Mouse (Mus musculus) MN1 (cell line): ENCODE data around the gene Gnb5.

Source experiments
- DNase-seq: peaks from one replicate; pipeline ENCODE4 v3.0.0-alpha.2; 2016; ENCODE audit warnings: low spot score

The Gnb5 gene

GRCm38 (mm10) chr9:75306126-75306898, at the start of gene Gnb5:
Gene Gnb5, plus strand, starts transcription at chr9:75306288.
- DNase-seq = no peak

DNA sequence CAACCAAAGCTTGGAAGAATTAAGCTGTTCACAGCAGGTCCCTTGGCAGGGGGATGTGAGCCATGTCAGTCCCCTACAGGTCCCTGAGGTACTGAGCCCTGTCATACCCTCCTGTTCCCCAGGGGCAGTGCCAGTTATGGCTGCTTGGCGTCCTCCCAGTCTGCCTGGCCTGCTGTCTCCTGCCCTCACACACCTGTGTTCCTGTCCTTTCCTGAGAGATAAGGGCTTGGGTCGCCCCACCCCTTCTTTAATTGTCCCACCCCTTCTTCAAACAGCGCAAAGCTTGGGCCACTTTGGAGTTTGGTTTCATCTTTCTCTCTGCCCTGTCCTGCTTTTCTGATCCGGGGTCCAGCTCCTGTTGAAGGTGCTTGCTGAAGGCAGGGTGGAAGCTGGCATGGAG, 47.3 kb upstream of the Gnb5 start:
- DNase-seq = no peak

GRCm38 (mm10) chr9:75259656-75260055, 46.4 kb upstream of the Gnb5 start:
- DNase-seq = no peak

GRCm38 (mm10) chr9:75261332-75261872, 44.7 kb upstream of the Gnb5 start:
- peak; percentile 35 for DNase-seq

DNA sequence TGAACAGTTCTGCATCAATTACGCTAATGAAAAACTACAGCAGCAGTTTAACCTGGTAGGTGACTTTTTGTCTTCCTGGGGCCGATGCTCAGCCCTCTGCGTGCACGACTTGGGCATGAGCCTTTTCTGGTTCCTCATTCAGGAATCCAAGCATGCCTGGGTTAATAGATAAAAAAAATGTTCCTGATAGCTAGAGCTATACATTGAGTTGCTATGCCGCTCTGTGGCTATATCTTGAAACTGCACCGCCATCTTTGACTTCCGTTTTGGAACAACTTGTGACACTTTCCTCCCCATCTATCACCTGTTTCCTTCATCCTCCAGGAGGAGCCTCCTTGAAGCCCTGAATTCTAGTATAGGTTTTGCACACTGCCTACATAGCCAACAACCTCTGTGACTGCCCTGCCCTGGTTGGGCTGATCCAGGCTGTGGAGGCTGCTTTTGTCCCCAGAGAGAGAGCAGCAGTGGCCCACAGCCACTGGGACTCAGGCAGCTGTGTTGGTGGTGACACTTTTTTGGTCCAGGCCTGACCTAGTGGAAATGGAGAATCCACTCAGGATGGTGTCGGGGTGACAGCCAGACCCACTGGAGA, 43.8 kb upstream of the Gnb5 start:
- no peak for DNase-seq

- DNase-seq = peak; percentile 58
These were observed 41.9 kb upstream of the Gnb5 start for GRCm38 (mm10) chr9:75264008-75264718.

DNA sequence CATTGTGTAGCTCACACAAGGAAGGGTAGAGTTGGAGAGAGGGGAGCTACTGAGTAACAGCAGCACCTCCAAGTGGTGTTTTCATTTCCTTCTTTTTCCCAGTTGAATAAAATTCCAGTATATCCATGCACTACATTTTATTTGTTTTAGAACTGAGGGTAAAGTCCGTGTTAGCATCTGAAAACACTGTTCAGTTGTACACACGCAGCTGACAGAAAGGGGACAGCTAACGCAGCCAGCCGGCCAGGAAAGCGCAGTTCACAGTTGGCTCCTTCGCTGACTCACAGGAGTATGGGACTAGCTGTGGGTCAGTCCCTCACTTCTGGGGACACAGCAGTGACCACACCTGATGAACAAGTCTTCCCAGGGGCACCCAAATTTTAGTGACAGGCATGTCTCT, 38.9 kb upstream of the Gnb5 start:
- DNase-seq = no peak

DNA sequence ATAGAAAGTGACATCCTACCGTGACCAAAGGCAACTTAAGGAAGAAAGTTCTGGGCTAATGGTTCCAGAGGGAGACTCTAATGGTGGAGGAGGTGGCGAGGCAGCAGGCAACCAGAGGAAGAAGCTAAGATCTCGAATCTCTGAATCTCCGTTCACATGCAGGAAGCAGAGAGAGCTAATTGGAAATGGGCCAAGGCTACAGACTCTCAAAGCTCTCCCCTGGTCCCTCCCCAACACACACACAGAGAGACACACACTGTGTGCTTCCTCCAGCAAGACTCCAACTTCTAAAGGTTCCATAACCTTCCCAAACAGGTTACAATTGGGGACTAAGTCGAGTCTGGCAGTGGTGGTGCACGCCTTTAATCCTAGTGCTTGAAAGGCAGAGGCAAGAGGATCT, 35.7 kb upstream of the Gnb5 start:
- DNase-seq = no peak

DNA sequence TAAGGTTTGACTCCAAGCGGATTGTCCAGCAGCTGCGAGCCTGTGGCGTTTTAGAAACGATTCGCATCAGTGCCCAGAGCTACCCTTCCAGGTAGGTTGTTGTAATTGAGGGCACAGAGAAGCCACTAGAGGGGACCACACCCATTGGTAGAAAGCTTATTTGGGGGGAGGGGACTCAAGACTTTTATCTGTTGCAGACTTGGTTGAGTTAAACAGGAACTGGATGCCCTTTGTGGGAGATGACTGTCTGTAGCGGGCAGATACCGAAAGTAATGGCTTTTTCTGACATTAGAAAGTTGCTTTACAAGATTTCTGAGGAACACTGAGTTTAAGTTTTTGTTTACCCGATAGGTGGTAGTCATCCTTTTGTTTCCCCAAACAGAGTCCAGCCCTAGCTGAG, 34.5 kb upstream of the Gnb5 start:
- no peak for DNase-seq

DNA sequence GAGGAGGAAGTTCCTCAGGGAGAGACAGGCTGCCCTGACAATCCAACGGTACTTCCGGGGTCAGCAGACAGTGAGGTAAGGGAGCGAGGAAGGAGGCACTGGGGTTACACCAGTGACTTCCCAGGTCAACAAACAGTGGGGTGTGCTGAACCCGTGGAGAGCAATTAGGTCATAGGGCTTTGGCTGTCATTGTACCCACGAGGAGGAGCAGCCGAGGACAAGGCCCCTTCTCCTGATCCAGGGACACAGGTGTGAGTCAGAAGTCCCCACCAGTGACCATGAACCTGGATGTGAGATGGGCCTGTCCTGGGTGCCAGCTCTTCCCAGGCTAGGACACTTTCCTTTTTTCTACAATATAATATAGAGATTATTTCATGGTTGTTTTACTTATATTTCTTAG, 32.4 kb upstream of the Gnb5 start:
- no peak for DNase-seq

DNA sequence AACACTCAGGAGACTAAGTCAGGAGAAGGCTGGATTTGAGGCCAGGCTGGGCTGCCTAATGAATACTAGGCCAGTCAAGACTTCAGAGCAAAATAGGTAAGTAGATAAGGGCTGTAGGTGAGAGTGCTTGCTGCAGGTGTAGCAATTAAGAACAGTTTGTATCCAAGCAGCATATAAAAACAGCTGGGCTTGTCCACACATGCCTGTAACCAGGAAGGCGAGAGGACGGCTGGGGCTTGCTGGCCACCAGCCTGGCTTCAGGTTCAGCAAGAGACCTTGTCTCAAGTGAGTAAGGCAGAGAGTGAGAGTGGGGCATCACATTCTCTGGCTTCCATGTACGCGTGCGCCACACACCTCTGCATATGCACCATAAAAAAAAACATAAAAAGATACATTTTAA, 31.6 kb upstream of the Gnb5 start:
- no peak for DNase-seq

GRCm38 (mm10) chr9:75275051-75275450, 31.0 kb upstream of the Gnb5 start:
- no peak for DNase-seq

DNA sequence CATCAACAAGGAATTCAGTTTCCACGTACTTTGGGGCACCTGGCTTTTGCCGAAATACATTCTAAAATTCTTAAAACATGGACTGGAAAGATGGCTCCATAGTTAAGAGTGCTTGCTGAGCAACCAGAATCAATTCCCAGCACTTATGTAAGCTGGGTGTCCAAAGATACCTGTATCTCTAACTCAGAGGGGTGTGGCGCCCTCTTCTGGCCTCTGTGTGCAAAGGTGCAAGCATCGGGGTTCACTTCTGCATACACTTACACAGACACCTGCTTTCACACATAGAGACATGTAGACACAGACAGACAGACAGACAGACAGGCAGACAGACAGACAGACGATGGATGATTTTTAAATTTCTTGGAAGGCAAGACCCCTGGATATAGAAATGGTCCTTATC, 25.3 kb upstream of the Gnb5 start:
- no peak for DNase-seq

DNA sequence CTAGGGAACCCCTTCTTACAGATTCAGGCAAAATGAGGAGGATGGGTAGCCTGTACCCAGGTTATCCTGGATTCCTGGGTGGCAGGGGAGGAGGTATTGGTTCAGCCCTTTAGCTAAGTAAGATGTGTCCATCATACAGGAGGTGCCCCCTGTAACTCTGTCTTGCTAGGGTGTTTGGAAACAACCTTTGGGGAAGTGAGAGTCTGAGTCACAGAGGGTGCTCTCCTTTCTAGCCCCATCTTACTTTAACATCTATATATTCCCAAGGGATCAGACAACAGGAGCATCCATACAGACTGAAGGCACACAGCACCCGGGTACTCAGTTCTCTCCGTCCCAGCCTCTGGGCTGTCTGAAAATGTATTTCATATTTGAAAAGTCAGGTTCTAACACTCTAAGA, 23.9 kb upstream of the Gnb5 start:
- DNase-seq = no peak

DNA sequence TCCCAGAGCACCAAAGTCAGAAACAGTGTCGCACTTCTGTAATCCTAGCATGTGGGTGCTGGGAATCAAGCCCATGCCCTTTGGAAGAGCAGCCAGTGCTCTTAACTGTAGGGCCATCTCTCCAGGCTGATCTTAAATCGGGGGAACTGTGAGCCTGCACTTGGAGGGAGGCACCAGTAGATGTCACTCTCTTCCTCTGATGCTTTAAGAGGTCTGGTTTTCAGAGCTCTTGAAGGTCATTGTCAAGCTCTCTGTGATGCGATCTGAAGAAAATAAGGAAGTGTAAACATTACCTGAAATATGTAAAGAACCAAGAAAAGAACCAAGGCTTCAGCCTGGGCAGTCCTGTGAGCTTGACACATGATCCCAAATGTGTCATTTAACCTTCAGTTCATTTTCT, 23.3 kb upstream of the Gnb5 start:
- DNase-seq = peak; percentile 87

DNA sequence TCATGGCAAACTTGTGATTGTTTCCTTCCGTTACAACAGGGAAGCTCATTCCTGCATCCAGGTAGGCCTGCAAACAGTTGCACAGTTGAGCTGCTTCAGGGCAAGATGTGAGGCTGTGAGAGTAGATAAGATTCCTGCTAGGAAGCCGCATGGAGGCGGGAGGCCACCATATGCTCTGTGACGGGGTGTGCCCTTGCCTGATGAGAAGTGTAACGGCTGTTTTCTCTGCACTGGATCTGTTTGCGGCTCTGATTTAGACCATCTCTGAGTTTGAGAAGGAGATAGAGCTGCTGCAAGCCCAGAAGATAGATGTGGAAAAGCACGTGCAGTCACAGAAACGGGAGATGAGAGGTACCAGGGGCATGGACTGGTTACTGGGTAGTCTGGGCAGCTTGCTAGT, 22.5 kb upstream of the Gnb5 start:
- no peak for DNase-seq

GRCm38 (mm10) chr9:75285363-75285762, 20.7 kb upstream of the Gnb5 start:
- no peak for DNase-seq

GRCm38 (mm10) chr9:75287636-75288035, 18.5 kb upstream of the Gnb5 start:
- DNase-seq = no peak

GRCm38 (mm10) chr9:75289545-75289944, 16.5 kb upstream of the Gnb5 start:
- DNase-seq = no peak

DNA sequence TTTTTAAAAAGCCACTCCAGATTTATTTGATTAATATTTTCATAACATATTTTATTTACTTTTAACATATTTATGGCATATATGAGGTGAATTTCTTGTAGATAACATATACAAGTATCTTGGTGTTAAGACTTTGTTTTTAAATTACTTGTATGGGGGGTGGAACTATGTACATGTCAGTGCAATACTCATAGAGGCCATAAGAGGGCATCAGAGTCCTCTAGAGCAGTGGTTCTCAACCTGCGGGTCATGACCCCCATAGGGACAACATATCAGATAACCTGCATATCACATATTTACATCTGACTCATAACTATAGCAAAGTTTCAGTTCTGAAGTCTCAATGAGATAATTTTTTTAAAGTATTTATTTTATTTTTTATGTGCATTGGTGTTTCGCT, 6.7 kb upstream of the Gnb5 start:
- peak; percentile 14 for DNase-seq

- DNase-seq = no peak
These were observed 3.1 kb upstream of the Gnb5 start for GRCm38 (mm10) chr9:75303033-75303432.

GRCm38 (mm10) chr9:75303701-75304261, 2.3 kb upstream of the Gnb5 start:
- DNase-seq = no peak

DNA sequence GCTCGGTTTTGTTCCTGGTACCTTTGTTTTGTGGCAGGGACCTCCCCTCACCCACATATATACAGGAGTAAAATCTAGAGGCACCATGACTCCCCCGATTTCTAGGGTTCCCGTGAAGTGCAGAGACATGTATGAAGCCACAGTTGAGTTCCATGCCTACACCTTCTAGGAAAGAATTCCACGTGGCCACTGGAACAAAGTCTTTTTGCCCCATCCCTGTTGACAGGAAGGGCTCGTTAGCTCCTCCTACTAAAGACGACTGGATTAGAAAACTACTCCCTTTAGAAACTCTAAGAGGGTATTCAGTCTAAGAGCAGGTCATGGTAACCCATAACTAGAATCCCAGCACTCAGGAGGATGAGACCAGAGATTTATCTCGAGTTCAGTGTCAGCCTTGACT, 1.8 kb upstream of the Gnb5 start:
- no peak for DNase-seq
